Comparison of ENCODE assay signal across 15 mouse cellular contexts in the genomic region with DNA sequence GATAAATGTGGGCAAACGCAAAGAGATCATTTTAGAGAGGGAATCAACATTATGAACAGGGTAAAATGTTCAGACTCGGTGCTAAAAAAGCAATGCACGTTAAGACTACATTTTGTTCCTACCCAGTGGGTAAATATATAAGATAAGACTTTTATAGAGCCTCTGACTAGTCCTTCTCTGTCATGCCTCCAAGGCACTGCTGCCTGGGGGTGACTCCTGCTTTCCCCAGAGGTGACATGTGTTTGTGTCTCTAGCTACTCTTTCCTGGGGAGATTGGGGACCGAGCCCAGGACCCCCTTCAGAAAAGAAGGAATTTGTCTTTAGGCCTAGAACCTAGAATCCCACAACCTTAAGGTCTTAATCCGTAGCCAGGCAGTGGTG. TPM values are rescaled to one million over a fixed set of nuclear protein-coding genes. Genes with fewer than 3 reads are reported as not detected.
DNase-seq lines count a peak whose midpoint lies in the region; ATAC-seq lines count a peak whose summit lies in the region.
"Had no signal": no experiment of that assay in that cellular context is flagged by ENCODE, and none has a peak within 500 bp of the region (broad histone marks: within the 10 kb centered on the region; RNA-seq: fewer than 3 reads in every experiment).

No protein-coding gene starts in this region.

- H3K9ac ChIP-seq in heart, embryonic 16.5 days (ENCODE audit: low read length), result no peak overlapping the region
- no peak overlapping the region for H3K9ac ChIP-seq in midbrain, embryonic 13.5 days (replicated peaks)
- H3K9ac ChIP-seq: hindbrain, embryonic 15.5 days; limb, embryonic 13.5 days had no signal

- DNase-seq in heart, adult 8-10 months (ENCODE audit: low spot score), result no peak
- no peak for DNase-seq in midbrain, embryonic 10.5 days (ENCODE audit: low spot score)
- DNase-seq in neural tube, embryonic 10.5 days (ENCODE audit: extremely low spot score, low spot score), result no peak
- DNase-seq: right cerebral cortex, postnatal 14 days had no signal

- peaks cover 94% of the 10 kb centered on the region for H3K36me3 ChIP-seq in erythroblast, embryonic 14.5 days (ENCODE audit: control insufficient read depth)
- H3K36me3 ChIP-seq in heart, embryonic 16.5 days (ENCODE audit: control insufficient read depth, insufficient read depth), result peaks cover 3% of the 10 kb centered on the region; the same call in 1 of the 2 replicates
- H3K36me3 ChIP-seq in midbrain, embryonic 10.5 days, result no peaks in the 10 kb centered on the region
- H3K36me3 ChIP-seq in midbrain, embryonic 13.5 days, result no peaks in the 10 kb centered on the region
- H3K36me3 ChIP-seq: hindbrain, embryonic 15.5 days; limb, embryonic 13.5 days had no signal

- WGBS in heart, embryonic 16.5 days, result 67% methylated on average over 5 of the region's 5 CpGs
- 83% methylated on average over 5 of the region's 5 CpGs for WGBS in midbrain, embryonic 10.5 days
- WGBS in midbrain, embryonic 13.5 days, result 82% methylated on average over 5 of the region's 5 CpGs

- no peaks in the 10 kb centered on the region for H3K9me3 ChIP-seq in erythroblast, embryonic 14.5 days (ENCODE audit: control insufficient read depth, low read length)
- H3K9me3 ChIP-seq in heart, embryonic 16.5 days (replicated peaks; ENCODE audit: control insufficient read depth, low read length), result no peaks in the 10 kb centered on the region
- no peaks in the 10 kb centered on the region for H3K9me3 ChIP-seq in midbrain, embryonic 10.5 days (replicated peaks)
- H3K9me3 ChIP-seq in midbrain, embryonic 13.5 days, result no peaks in the 10 kb centered on the region
- H3K9me3 ChIP-seq: hindbrain, embryonic 15.5 days; limb, embryonic 13.5 days had no signal

- H3K4me3 ChIP-seq in erythroblast, embryonic 14.5 days (replicated peaks), result peak overlapping the region; percentile 72
- no peak overlapping the region for H3K4me3 ChIP-seq in heart, embryonic 16.5 days (ENCODE audit: low read length)
- H3K4me3 ChIP-seq in midbrain, embryonic 10.5 days, result no peak overlapping the region
- H3K4me3 ChIP-seq in midbrain, embryonic 13.5 days (replicated peaks), result no peak overlapping the region
- H3K4me3 ChIP-seq: hindbrain, embryonic 15.5 days; left cerebral cortex, adult 2 months; limb, embryonic 13.5 days had no signal

- no peaks in the 10 kb centered on the region for H3K27me3 ChIP-seq in erythroblast, embryonic 14.5 days (ENCODE audit: control insufficient read depth)
- no peaks in the 10 kb centered on the region for H3K27me3 ChIP-seq in heart, embryonic 16.5 days (ENCODE audit: control insufficient read depth, insufficient read depth, low read length)
- no peaks in the 10 kb centered on the region for H3K27me3 ChIP-seq in midbrain, embryonic 10.5 days (ENCODE audit: low read depth, poor library complexity, severe bottlenecking)
- no peaks in the 10 kb centered on the region for H3K27me3 ChIP-seq in midbrain, embryonic 13.5 days
- H3K27me3 ChIP-seq: hindbrain, embryonic 15.5 days; limb, embryonic 13.5 days had no signal

- H3K4me1 ChIP-seq in erythroblast, embryonic 14.5 days (ENCODE audit: control insufficient read depth), result peaks cover 98% of the 10 kb centered on the region
- H3K4me1 ChIP-seq in heart, embryonic 16.5 days (ENCODE audit: control insufficient read depth, insufficient read depth, low read length), result peaks cover 44% of the 10 kb centered on the region
- peaks cover 36% of the 10 kb centered on the region for H3K4me1 ChIP-seq in midbrain, embryonic 10.5 days
- peaks cover 12% of the 10 kb centered on the region for H3K4me1 ChIP-seq in midbrain, embryonic 13.5 days (replicated peaks)
- H3K4me1 ChIP-seq: limb, embryonic 13.5 days had no signal

- no peak for ATAC-seq in erythroblast, adult 5-6 weeks (replicated peaks; ENCODE audit: low FRiP score, poor library complexity, severe bottlenecking)
- no peak for ATAC-seq in heart, embryonic 16.5 days (replicated peaks; ENCODE audit: extremely low read depth, insufficient read depth, low FRiP score)
- no peak for ATAC-seq in midbrain, embryonic 13.5 days
- peak; percentile 11 for ATAC-seq in megakaryocyte-erythroid progenitor cell, adult 5-6 weeks (replicated peaks; ENCODE audit: low FRiP score, low TSS enrichment, poor library complexity, severe bottlenecking)
- ATAC-seq: activated CD4-positive, CD25-positive, alpha-beta regulatory T cell, adult 4 months; midbrain, embryonic 16.5 days had no signal

- peak overlapping the region; percentile 75 for H3K27ac ChIP-seq in heart, embryonic 16.5 days (ENCODE audit: low read length)
- 0 out of 2 replicates have a peak overlapping the region, but pooled peaks have one; percentile 75 for H3K27ac ChIP-seq in midbrain, embryonic 10.5 days (replicated peaks)
- H3K27ac ChIP-seq in midbrain, embryonic 13.5 days, result no peak overlapping the region
- H3K27ac ChIP-seq: hindbrain, embryonic 15.5 days; left cerebral cortex, adult 2 months; limb, embryonic 13.5 days; macrophage had no signal

- 0 out of 2 replicates have a peak overlapping the region, but pooled peaks have one; percentile 19 for H3K4me2 ChIP-seq in heart, embryonic 16.5 days (ENCODE audit: low read depth, low read length)
- H3K4me2 ChIP-seq in midbrain, embryonic 13.5 days (replicated peaks), result no peak overlapping the region
- H3K4me2 ChIP-seq: hindbrain, embryonic 15.5 days; limb, embryonic 13.5 days had no signal

RNA-seq across cellular contexts. Expression of gene Slc41a3, which starts 18.9 kb away (rescaled TPM):
- 15.7 and 16.6 TPM in 2 replicates for polyA plus RNA-seq in erythroblast, embryonic 14.5 days (2012)
- 1.3 and 1.5 TPM in 2 replicates for total RNA-seq in erythroblast, adult 5-6 weeks (2015; ENCODE audit: low replicate concordance)
- total RNA-seq in erythroblast, adult 5-6 weeks (2017; ENCODE audit: low replicate concordance), result 1.8 and 2.7 TPM in 2 replicates
- 10.0 and 11.9 TPM in 2 replicates for polyA plus RNA-seq in heart, embryonic 16.5 days (2015; fragmentation: Nextera tagmentation; extraction: Ambion mirVana)
- total RNA-seq in heart, adult 8-10 months (2022), result 10 to 100 TPM; 48.1 to 98.4 (median 78.7) TPM
- 2.2 and 3.5 TPM in 2 replicates for polyA plus RNA-seq in midbrain, embryonic 10.5 days (2016; fragmentation: Nextera tagmentation; extraction: Ambion mirVana)
- 3.3 and 3.6 TPM in 2 replicates for polyA plus RNA-seq in midbrain, embryonic 13.5 days (2015; fragmentation: Nextera tagmentation; extraction: Ambion mirVana)
- total RNA-seq in megakaryocyte-erythroid progenitor cell, adult 5-6 weeks (2014; fragmentation: Nextera tagmentation), result 31.4 and 38.5 TPM in 2 replicates
- total RNA-seq in megakaryocyte-erythroid progenitor cell, adult 5-6 weeks (2017), result 11.8 and 14.5 TPM in 2 replicates
